Mouse (Mus musculus): Measurements from ENCODE around the gene Tm2d3.
A peak's percentile ranks its signal among the peaks of the same experiment; 100 is the strongest.

Tm2d3 gene

GRCm38 (mm10) chr7:65708506-65708905 is 17.5 kb downstream of the Tm2d3 start:
- DNase-seq, result peak in 1 of 2 experiments; percentile 1

GRCm38 (mm10) chr7:65710301-65710700 is 19.3 kb downstream of the Tm2d3 start:
- DNase-seq, result no peak

GRCm38 (mm10) chr7:65713782-65714181 is 22.8 kb downstream of the Tm2d3 start:
- no peak for DNase-seq

- DNase-seq, result no peak
Observed at GRCm38 (mm10) chr7:65714304-65714703, 23.3 kb downstream of the Tm2d3 start.

- peak in 1 of 2 experiments; percentile 8 for DNase-seq
Observed at GRCm38 (mm10) chr7:65734024-65734423, 43.1 kb downstream of the Tm2d3 start.

GRCm38 (mm10) chr7:65735261-65735660 is 44.3 kb downstream of the Tm2d3 start:
- no peak for DNase-seq

GRCm38 (mm10) chr7:65737286-65738040 is 46.5 kb downstream of the Tm2d3 start:
- peak; percentile 57 to 70 for DNase-seq

GRCm38 (mm10) chr7:65742857-65743256 is 51.9 kb downstream of the Tm2d3 start:
- no peak for DNase-seq

- peak in 1 of 2 experiments; percentile 14 for DNase-seq
Observed at GRCm38 (mm10) chr7:65747990-65748955, 57.3 kb downstream of the Tm2d3 start.
